Mouse (Mus musculus) liver, adult 2 months (tissue): ENCODE measurements around the gene Apobec3.

ENCODE experiments used
- CTCF ChIP-seq: fragments of 200-500 bp; IDR thresholded peaks from 2 replicates; pipeline ENCODE4 v1.5.1; 2011; ENCODE audit warnings: low read depth, low read length, control low read depth
- POLR2A ChIP-seq: fragments of 200-500 bp; IDR thresholded peaks from 2 replicates; pipeline ENCODE4 v1.6.1; 2011; ENCODE audit warnings: low read length, control low read depth; ENCODE audit not compliant: insufficient read depth; ENCODE audit errors: extremely low read depth

GRCm38 (mm10) chr15:79951730-79952503 lies 60.5 kb downstream of the Apobec3 start:
- TF ChIP-seq CTCF (no peak), POLR2A (no peak)
